Mouse (Mus musculus): ENCODE results near the gene Fthl17a.

Gene Fthl17a

DNA sequence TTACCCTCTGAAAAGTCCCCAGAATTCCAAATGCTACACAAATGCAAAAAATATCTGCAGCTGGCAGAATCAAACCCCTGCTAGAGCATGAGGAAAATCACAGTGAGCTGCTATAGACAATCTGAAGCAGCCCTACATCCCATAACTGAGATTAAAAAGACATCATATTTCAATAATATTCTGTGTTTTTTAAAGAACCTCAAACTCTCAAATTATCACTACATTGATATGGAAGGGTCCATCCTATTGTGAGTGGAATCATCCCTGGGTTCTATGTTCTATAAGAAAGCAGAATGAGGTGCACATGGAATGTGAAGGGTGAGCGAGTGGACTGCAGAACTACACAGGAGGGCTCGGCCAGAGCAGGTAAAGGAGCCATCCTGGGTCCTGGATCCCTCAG, at the start of gene Fthl17a:
TSS of gene Fthl17a (plus strand) at position 301 of the 400 bp plus-strand sequence.
- DNase-seq (ENCODE audit: low read depth): no peak

DNA sequence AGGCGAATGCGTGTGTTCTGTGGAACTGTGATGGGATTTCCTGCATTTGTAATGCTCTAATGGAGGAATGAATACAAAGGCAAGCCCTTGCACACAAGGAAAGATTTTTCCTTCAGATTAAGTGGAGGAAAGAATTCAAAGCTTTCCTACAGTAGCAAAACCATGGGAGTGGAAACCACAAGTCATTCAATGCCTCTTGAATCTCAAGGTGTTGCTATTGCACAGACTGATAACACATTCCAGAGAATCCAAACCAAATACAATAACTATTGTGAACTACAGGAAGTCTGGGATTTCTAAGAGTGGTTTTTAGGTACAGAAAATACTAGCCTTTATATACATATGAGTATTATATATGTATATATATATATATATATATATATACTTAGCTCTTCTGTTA, 42.5 kb upstream of the Fthl17a start:
- no peak for DNase-seq (ENCODE audit: low read depth)

DNA sequence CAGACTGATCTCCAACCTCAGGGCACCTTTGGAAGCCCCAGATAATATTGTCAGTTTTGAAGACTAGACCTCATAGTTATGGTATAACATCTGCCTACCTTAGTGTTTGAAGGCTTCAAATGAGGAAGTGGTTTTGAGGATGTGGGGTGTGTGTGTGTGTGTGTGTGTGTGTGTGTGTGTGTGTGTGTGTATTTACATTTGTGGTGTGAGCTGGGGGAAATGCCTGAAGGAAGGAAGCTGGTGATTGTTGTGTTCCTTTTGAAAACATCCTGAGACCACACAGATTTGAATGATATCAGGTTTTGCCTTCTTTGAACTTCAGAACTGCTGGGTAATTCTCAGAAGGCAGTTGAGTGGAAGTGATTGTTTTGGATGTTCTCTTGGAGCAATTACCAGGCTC, 22.6 kb upstream of the Fthl17a start:
- DNase-seq (ENCODE audit: low read depth): peak; percentile 41

DNA sequence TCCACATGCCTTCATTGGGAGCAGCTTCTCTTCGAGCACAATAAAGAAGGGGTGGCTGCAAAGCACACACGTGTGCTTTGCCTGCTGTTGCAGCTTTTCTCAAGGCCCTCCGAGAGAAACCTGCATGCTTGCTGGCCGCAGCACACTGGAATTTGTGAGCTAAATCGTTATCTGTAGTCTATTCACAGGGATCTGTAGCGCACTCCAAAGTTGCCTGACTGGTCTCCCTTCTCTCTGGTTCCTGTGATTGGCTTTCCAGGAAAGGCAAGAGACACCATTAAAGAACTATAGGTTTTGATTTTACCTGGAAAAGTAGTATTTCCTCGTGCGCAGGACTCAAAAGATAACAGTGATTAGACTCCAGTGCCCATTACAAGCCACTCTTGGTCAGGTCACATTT, 22.3 kb downstream of the Fthl17a start:
- no peak for DNase-seq (ENCODE audit: low read depth)

DNA sequence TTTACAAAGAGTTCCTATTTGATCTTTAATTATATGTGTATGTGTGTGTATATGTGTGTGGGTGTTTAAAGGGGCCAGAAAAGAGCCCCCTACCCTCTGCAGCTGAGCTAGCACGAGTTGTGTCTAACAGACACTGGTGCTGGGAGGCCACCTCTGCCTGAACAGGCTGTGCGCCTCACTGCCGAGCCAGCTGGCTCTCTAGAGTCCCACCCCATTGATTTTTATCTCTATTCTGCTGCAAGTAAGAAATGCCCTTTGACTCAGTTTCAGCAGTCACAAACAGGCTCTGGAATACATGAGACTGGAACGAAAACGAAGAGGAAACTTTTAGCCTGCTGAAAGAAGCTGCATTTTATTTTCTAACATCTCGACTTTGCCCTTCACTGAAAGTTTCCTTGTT, 22.8 kb downstream of the Fthl17a start:
- DNase-seq (ENCODE audit: low read depth): no peak

DNA sequence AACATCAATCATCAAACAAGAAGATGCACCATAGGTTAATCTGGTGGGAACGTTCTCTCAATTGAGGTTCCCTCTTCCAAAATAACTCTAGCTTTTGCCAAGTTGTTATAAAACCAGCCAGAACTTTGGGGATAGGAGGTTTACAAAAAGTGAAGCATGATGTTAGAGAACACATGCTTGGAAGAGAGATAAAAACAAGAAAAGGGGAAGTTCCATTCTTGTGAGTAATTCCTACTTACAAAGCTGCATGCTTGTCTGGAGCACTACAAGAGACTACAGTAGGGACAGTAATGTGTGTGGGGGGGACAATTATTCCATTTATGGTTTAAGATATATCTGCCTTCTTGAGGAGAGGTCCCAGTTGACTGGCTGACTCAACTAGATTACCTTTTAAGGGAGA, 40.4 kb downstream of the Fthl17a start:
- no peak for DNase-seq (ENCODE audit: low read depth)

DNA sequence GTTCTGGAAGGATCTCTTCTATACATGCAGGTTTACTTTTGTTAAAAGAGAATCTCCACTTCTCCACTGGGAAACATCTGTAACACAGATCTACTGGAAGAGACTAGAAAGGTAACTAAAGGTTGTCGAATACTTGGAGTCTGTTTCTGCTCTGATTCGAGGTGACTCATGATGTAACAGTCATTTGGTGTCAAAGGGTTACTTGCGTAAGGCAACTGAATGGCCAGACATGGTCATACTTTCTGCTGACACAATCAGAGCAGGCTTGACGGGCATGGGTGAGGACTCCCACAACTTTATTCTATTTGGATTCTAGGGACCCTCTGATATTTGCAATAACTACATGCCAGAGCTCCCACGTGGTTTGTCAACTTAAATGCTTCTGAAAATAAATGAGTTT, 43.3 kb downstream of the Fthl17a start:
- no peak for DNase-seq (ENCODE audit: low read depth)

DNA sequence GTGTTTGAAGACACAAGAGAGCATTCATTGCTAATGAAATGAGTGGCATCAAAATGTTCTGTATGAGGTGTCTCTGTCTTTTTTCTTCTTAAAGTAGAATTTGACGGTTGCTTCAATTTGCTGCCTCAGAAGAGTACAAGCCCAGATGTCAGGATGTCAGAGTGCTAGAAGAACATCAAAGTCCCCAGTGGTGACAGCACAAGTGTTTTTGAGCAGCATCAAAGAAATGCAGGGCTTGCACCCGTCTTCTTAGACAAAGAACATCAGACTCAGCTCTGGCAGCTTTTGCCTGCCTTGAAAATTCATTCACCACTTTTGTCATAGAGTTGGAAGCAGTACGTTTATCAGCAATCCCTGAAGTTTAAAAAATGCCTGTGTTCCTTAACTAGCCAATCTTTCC, 44.5 kb downstream of the Fthl17a start:
- DNase-seq (ENCODE audit: low read depth): peak; percentile 18

DNA sequence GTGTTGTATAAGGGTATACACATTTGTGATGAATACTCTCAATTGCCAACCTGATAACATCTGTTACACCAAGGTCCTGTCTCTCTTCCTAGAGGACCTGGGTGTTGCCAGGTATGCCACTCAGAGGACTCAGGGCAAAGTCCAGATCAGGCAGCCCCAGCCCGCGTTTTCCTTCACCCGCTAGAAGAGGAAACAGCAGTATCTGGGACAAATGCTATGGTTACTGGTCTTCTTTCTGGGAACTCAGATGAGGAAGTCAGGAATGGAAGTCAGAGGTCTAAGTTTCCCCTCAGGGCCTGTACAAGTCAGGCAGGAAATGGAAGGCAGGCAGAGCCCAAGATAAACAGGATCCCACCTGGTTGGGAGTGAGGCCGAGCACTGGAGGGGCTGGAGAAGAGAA, 55.2 kb downstream of the Fthl17a start:
- DNase-seq (ENCODE audit: low read depth): no peak

DNA sequence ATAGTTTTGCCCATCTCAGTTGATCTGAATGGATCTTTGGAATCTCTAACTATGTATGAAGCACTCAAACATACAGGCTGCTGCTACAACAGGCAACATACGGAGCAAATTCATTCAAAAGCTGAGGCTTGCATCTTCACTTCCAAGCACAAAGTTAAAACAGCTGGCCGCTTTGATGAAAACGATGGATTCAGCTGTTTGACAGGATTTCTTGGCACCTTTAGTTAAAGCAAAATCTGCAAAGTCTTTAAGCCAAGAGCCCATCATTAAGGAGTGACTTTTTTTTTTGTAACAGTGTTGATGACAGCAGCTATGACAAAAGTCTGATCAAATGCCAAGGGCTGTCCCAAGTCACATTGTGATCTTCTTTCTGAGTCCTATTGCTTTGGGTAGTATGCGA, 69.1 kb downstream of the Fthl17a start:
- no peak for DNase-seq (ENCODE audit: low read depth)

DNA sequence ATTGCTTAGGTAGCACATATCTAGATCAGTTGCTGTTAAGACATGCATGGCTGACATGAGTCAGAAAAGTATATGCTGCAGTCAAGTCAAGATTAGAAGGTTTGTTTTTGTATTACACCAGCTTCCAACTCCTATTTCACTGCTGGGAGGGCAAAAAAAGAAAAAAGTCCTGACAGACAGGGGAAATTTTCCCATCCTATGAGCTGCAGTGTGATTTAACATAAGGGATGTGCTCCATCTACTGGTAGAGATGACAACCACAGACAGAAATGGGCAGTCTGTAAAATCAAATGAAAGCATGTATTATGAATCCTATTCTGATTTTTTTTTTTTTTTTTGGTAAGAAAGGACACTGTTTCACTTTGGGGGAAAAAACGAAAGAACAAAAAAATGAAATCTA, 69.7 kb downstream of the Fthl17a start:
- no peak for DNase-seq (ENCODE audit: low read depth)

Data from naive thymus-derived CD4-positive, alpha-beta T cell, adult 2 months (primary cell).